ENCODE assay signal across 8 mouse cellular contexts in genomic region chr13:21715131-21715863, GRCm38 (mm10). TPM values are rescaled to one million over a fixed set of nuclear protein-coding genes. Genes with fewer than 3 reads are reported as not detected.
DNase-seq lines count a peak whose midpoint lies in the region; ATAC-seq lines count a peak whose summit lies in the region.

No protein-coding gene starts in this region.

- no peaks in the 10 kb centered on the region for H3K36me3 ChIP-seq in heart, embryonic 10.5 days
- H3K36me3 ChIP-seq in heart, embryonic 15.5 days: no peaks in the 10 kb centered on the region
- no peaks in the 10 kb centered on the region for H3K36me3 ChIP-seq in liver, embryonic 16.5 days (ENCODE audit: control insufficient read depth, insufficient read depth)
- no peaks in the 10 kb centered on the region for H3K36me3 ChIP-seq in stomach, embryonic 14.5 days (ENCODE audit: control insufficient read depth, insufficient read depth, low read length)

- H3K9me3 ChIP-seq in heart, embryonic 10.5 days: no peaks in the 10 kb centered on the region
- H3K9me3 ChIP-seq in heart, embryonic 15.5 days (replicated peaks): no peaks in the 10 kb centered on the region
- no peaks in the 10 kb centered on the region for H3K9me3 ChIP-seq in liver, embryonic 16.5 days (replicated peaks; ENCODE audit: control insufficient read depth, low read length)
- no peaks in the 10 kb centered on the region for H3K9me3 ChIP-seq in stomach, embryonic 14.5 days (ENCODE audit: control insufficient read depth, low read depth, low read length)

- peak overlapping the region; percentile 57 for H3K4me3 ChIP-seq in heart, embryonic 10.5 days
- H3K4me3 ChIP-seq in heart, embryonic 15.5 days: peak overlapping the region; percentile 49
- H3K4me3 ChIP-seq in liver, embryonic 16.5 days (ENCODE audit: low read depth, low read length): peak overlapping the region; percentile 55
- H3K4me3 ChIP-seq in stomach, embryonic 14.5 days (ENCODE audit: low read depth, low read length): peak overlapping the region; percentile 41

- H3K27ac ChIP-seq in heart, embryonic 10.5 days: peak overlapping the region; percentile 89
- H3K27ac ChIP-seq in heart, embryonic 15.5 days: peak overlapping the region; percentile 91
- H3K27ac ChIP-seq in liver, embryonic 16.5 days (ENCODE audit: low read length): peak overlapping the region; percentile 97
- H3K27ac ChIP-seq in stomach, embryonic 14.5 days (ENCODE audit: low read length): peak overlapping the region; percentile 91

- ATAC-seq in heart, embryonic 15.5 days (replicated peaks; ENCODE audit: insufficient number of reproducible peaks, insufficient read depth, low FRiP score, low read depth): no peak
- ATAC-seq in liver, embryonic 16.5 days (ENCODE audit: low read depth): no peak; the same call in 1 of the 2 replicates
- ATAC-seq in stomach, embryonic 14.5 days (ENCODE audit: insufficient number of reproducible peaks, insufficient read depth, low FRiP score, low read depth): no peak

- H3K4me2 ChIP-seq in heart, embryonic 15.5 days: peak overlapping the region; percentile 83
- peak overlapping the region; percentile 76 for H3K4me2 ChIP-seq in liver, embryonic 16.5 days (ENCODE audit: low read depth, low read length)
- H3K4me2 ChIP-seq in stomach, embryonic 14.5 days (replicated peaks; ENCODE audit: low read depth, low read length): peak overlapping the region; percentile 79

- H3K27me3 ChIP-seq in heart, embryonic 10.5 days (ENCODE audit: insufficient read depth, poor library complexity, severe bottlenecking): no peaks in the 10 kb centered on the region
- H3K27me3 ChIP-seq in heart, embryonic 15.5 days: no peaks in the 10 kb centered on the region
- H3K27me3 ChIP-seq in liver, embryonic 16.5 days (ENCODE audit: control insufficient read depth, insufficient read depth, low read depth, low read length): no peaks in the 10 kb centered on the region
- no peaks in the 10 kb centered on the region for H3K27me3 ChIP-seq in stomach, embryonic 14.5 days (ENCODE audit: control insufficient read depth, insufficient read depth, low read length)

- peak overlapping the region; percentile 56 for H3K9ac ChIP-seq in heart, embryonic 15.5 days
- H3K9ac ChIP-seq in liver, embryonic 16.5 days (ENCODE audit: low read depth, low read length): peak overlapping the region; percentile 83
- H3K9ac ChIP-seq in stomach, embryonic 14.5 days (replicated peaks; ENCODE audit: low read depth, low read length): peak overlapping the region; percentile 65

- no peak for DNase-seq in heart, embryonic 10.5 days (ENCODE audit: low spot score)
- DNase-seq in heart, adult 18-20 months: no peak
- peak; percentile 91 for DNase-seq in 416B (ENCODE audit: low read depth)
- DNase-seq in c-Kit-negative CD71-positive TER-119-positive erythroid progenitor cells, embryonic 14.5 days (ENCODE audit: low read depth, low spot score): peak; percentile 60
- no peak for DNase-seq in gastrocnemius, adult 8-10 months (ENCODE audit: low spot score in 2 of 2)

- under 1% methylated on average over 22 of the region's 22 CpGs for WGBS in heart, embryonic 10.5 days
- WGBS in heart, embryonic 15.5 days: under 1% methylated on average over 22 of the region's 22 CpGs
- WGBS in liver, embryonic 16.5 days (ENCODE audit: insufficient replicate concordance): under 1% methylated on average over 22 of the region's 22 CpGs
- WGBS in stomach, embryonic 14.5 days: under 1% methylated on average over 21 of the region's 22 CpGs

- H3K4me1 ChIP-seq in heart, embryonic 10.5 days: peaks cover 8% of the 10 kb centered on the region
- H3K4me1 ChIP-seq in heart, embryonic 15.5 days (replicated peaks): peaks cover 23% of the 10 kb centered on the region
- peaks cover 32% of the 10 kb centered on the region for H3K4me1 ChIP-seq in liver, embryonic 16.5 days (ENCODE audit: control insufficient read depth, low read depth, low read length)
- H3K4me1 ChIP-seq in stomach, embryonic 14.5 days (ENCODE audit: control insufficient read depth, insufficient read depth, low read length): peaks cover 14% of the 10 kb centered on the region; the same call in 1 of the 2 replicates

RNA-seq across cellular contexts. Expression of gene Hist1h2bl, which starts 0.6 kb away (rescaled TPM):
- polyA plus RNA-seq in heart, embryonic 10.5 days (2016; fragmentation: Nextera tagmentation; extraction: Ambion mirVana): 1.4 TPM in 1 of 2 replicates, not detected in the other
- 10 to 100 TPM in 1 of 2 experiments, 1 to 10 TPM in 1; 7.7 to 11.5 TPM for total RNA-seq in heart, adult 18-20 months (2021)
- 0.47 and 1.3 TPM in 2 replicates for polyA plus RNA-seq in heart, embryonic 15.5 days (2015; fragmentation: Nextera tagmentation; extraction: Ambion mirVana)
- polyA plus RNA-seq in liver, embryonic 16.5 days (2015; fragmentation: Nextera tagmentation; extraction: Ambion mirVana): 3.5 and 6.2 TPM in 2 replicates
- polyA plus RNA-seq in stomach, embryonic 14.5 days (2014; fragmentation: Nextera tagmentation; extraction: Ambion mirVana): 3.7 and 4.3 TPM in 2 replicates
- total RNA-seq in gastrocnemius, adult 8-10 months (2022): 1 to 10 TPM in 3 of 4 experiments, under 1 TPM in 1; 0.99 to 6.6 (median 3.4) TPM

RNA-seq across cellular contexts. Expression of gene Hist1h2ai, which starts 0.9 kb away (rescaled TPM):
- polyA plus RNA-seq in heart, embryonic 10.5 days (2016; fragmentation: Nextera tagmentation; extraction: Ambion mirVana): 6.3 and 11.7 TPM in 2 replicates
- total RNA-seq in heart, adult 18-20 months (2021): 10 to 100 TPM in 1 of 2 experiments, 1 to 10 TPM in 1; 4.0 to 15.4 TPM
- polyA plus RNA-seq in heart, embryonic 15.5 days (2015; fragmentation: Nextera tagmentation; extraction: Ambion mirVana): 9.9 and 11.4 TPM in 2 replicates
- 18.6 and 20.0 TPM in 2 replicates for polyA plus RNA-seq in liver, embryonic 16.5 days (2015; fragmentation: Nextera tagmentation; extraction: Ambion mirVana)
- polyA plus RNA-seq in stomach, embryonic 14.5 days (2014; fragmentation: Nextera tagmentation; extraction: Ambion mirVana): 8.8 and 36.0 TPM in 2 replicates
- total RNA-seq in gastrocnemius, adult 8-10 months (2022): 1 to 10 TPM in 3 of 4 experiments, not detected in 1; 1.8 to 3.3 (median 2.6) TPM

RNA-seq across cellular contexts. Expression of gene Hist1h3h, which starts 2.2 kb away (rescaled TPM):
- 3.7 and 3.8 TPM in 2 replicates for polyA plus RNA-seq in heart, embryonic 10.5 days (2016; fragmentation: Nextera tagmentation; extraction: Ambion mirVana)
- total RNA-seq in heart, adult 18-20 months (2021): 10 to 100 TPM; 11.0 to 14.3 TPM
- polyA plus RNA-seq in heart, embryonic 15.5 days (2015; fragmentation: Nextera tagmentation; extraction: Ambion mirVana): 1.5 and 5.4 TPM in 2 replicates
- 4.4 and 13.9 TPM in 2 replicates for polyA plus RNA-seq in liver, embryonic 16.5 days (2015; fragmentation: Nextera tagmentation; extraction: Ambion mirVana)
- 9.0 and 13.1 TPM in 2 replicates for polyA plus RNA-seq in stomach, embryonic 14.5 days (2014; fragmentation: Nextera tagmentation; extraction: Ambion mirVana)
- total RNA-seq in gastrocnemius, adult 8-10 months (2022): not detected

RNA-seq across cellular contexts. Expression of gene Hist1h2bm, which starts 6.5 kb away (rescaled TPM):
- polyA plus RNA-seq in heart, embryonic 10.5 days (2016; fragmentation: Nextera tagmentation; extraction: Ambion mirVana): 2.4 and 3.7 TPM in 2 replicates
- total RNA-seq in heart, adult 18-20 months (2021): 1 to 10 TPM; 2.0 to 3.6 TPM
- 1.3 and 2.3 TPM in 2 replicates for polyA plus RNA-seq in heart, embryonic 15.5 days (2015; fragmentation: Nextera tagmentation; extraction: Ambion mirVana)
- 5.9 and 9.8 TPM in 2 replicates for polyA plus RNA-seq in liver, embryonic 16.5 days (2015; fragmentation: Nextera tagmentation; extraction: Ambion mirVana)
- polyA plus RNA-seq in stomach, embryonic 14.5 days (2014; fragmentation: Nextera tagmentation; extraction: Ambion mirVana): 3.1 TPM in 2 replicates
- total RNA-seq in gastrocnemius, adult 8-10 months (2022): not detected

RNA-seq across cellular contexts. Expression of gene Olfr1359, which starts 17.4 kb away (rescaled TPM):
- polyA plus RNA-seq in heart, embryonic 10.5 days (2016; fragmentation: Nextera tagmentation; extraction: Ambion mirVana): not detected in 2 replicates
- total RNA-seq in heart, adult 18-20 months (2021): not detected
- polyA plus RNA-seq in heart, embryonic 15.5 days (2015; fragmentation: Nextera tagmentation; extraction: Ambion mirVana): not detected in 2 replicates
- not detected in 2 replicates for polyA plus RNA-seq in liver, embryonic 16.5 days (2015; fragmentation: Nextera tagmentation; extraction: Ambion mirVana)
- polyA plus RNA-seq in stomach, embryonic 14.5 days (2014; fragmentation: Nextera tagmentation; extraction: Ambion mirVana): not detected in 2 replicates
- not detected for total RNA-seq in gastrocnemius, adult 8-10 months (2022)

Comparison
In these comparisons a context has a peak if more than half of its experiments do, and no peak if none do; other contexts are left out.
1. DNase-seq: peak in 416B (single experiment) and c-Kit-negative CD71-positive TER-119-positive erythroid progenitor cells, embryonic 14.5 days (single experiment); none in heart, embryonic 10.5 days (single experiment), heart, adult 18-20 months (0 of 2) and gastrocnemius, adult 8-10 months (0 of 2).
2. Peak in every context shown above with its lines, with median percentiles within 50 percentile points of each other: H3K27ac ChIP-seq, H3K4me3 ChIP-seq, H3K4me2 ChIP-seq and H3K9ac ChIP-seq.